Mouse (Mus musculus): ENCODE data around the gene Krt12. TPM values are rescaled to one million over a fixed set of nuclear protein-coding genes. Genes with fewer than 3 reads are reported as not detected.

The Krt12 gene
- polyA plus RNA-seq, 1 experiment from 2014 or later, result not detected

Other genes with a start within 250 kb of the Krt12 start
- 322 and 372 TPM in 2 replicates for gene Smarce1, start 191.2 kb downstream of the Krt12 start, polyA plus RNA-seq (2016; fragmentation: Nextera tagmentation; extraction: Ambion mirVana)
- gene Krt222, start 178.2 kb downstream of the Krt12 start, polyA plus RNA-seq (2016; fragmentation: Nextera tagmentation; extraction: Ambion mirVana), result 0.07 and 0.12 TPM in 2 replicates
- not detected in 2 replicates for gene Krt24, start 137.0 kb downstream of the Krt12 start, polyA plus RNA-seq (2016; fragmentation: Nextera tagmentation; extraction: Ambion mirVana)
- gene Krt25, start 99.3 kb downstream of the Krt12 start, polyA plus RNA-seq (2016; fragmentation: Nextera tagmentation; extraction: Ambion mirVana), result not detected in 2 replicates
- gene Krt26, start 84.3 kb downstream of the Krt12 start, polyA plus RNA-seq (2016; fragmentation: Nextera tagmentation; extraction: Ambion mirVana), result not detected in 2 replicates
- not detected in 2 replicates for gene Krt27, start 71.2 kb downstream of the Krt12 start, polyA plus RNA-seq (2016; fragmentation: Nextera tagmentation; extraction: Ambion mirVana)
- gene Krt28, start 47.4 kb downstream of the Krt12 start, polyA plus RNA-seq (2016; fragmentation: Nextera tagmentation; extraction: Ambion mirVana), result 0.22 and 0.36 TPM in 2 replicates
- 20.6 and 22.0 TPM in 2 replicates for gene Krt10, start 32.9 kb downstream of the Krt12 start, polyA plus RNA-seq (2016; fragmentation: Nextera tagmentation; extraction: Ambion mirVana)
- gene Krt20, start 15.9 kb upstream of the Krt12 start, polyA plus RNA-seq (2016; fragmentation: Nextera tagmentation; extraction: Ambion mirVana), result 0.35 and 0.64 TPM in 2 replicates
- 0.20 TPM in 1 of 2 replicates, not detected in the other for gene Krt23, start 70.9 kb upstream of the Krt12 start, polyA plus RNA-seq (2016; fragmentation: Nextera tagmentation; extraction: Ambion mirVana)
- gene Krt39, start 99.1 kb upstream of the Krt12 start, polyA plus RNA-seq (2016; fragmentation: Nextera tagmentation; extraction: Ambion mirVana), result not detected in 2 replicates
- gene Krt40, start 120.9 kb upstream of the Krt12 start, polyA plus RNA-seq (2016; fragmentation: Nextera tagmentation; extraction: Ambion mirVana), result not detected in 2 replicates
- not detected in 2 replicates for gene Krtap3-3, start 128.6 kb upstream of the Krt12 start, polyA plus RNA-seq (2016; fragmentation: Nextera tagmentation; extraction: Ambion mirVana)
- not detected in 2 replicates for gene Krtap3-2, start 134.6 kb upstream of the Krt12 start, polyA plus RNA-seq (2016; fragmentation: Nextera tagmentation; extraction: Ambion mirVana)
- not detected in 2 replicates for gene Gm11939, start 137.2 kb upstream of the Krt12 start, polyA plus RNA-seq (2016; fragmentation: Nextera tagmentation; extraction: Ambion mirVana)
- gene Krtap3-1, start 144.4 kb upstream of the Krt12 start, polyA plus RNA-seq (2016; fragmentation: Nextera tagmentation; extraction: Ambion mirVana), result not detected in 2 replicates
- gene Krtap1-5, start 158.8 kb upstream of the Krt12 start, polyA plus RNA-seq (2016; fragmentation: Nextera tagmentation; extraction: Ambion mirVana), result not detected in 2 replicates
- not detected in 2 replicates for gene Krtap1-4, start 161.4 kb upstream of the Krt12 start, polyA plus RNA-seq (2016; fragmentation: Nextera tagmentation; extraction: Ambion mirVana)
- not detected in 2 replicates for gene Krtap1-3, start 169.1 kb upstream of the Krt12 start, polyA plus RNA-seq (2016; fragmentation: Nextera tagmentation; extraction: Ambion mirVana)
- not detected in 2 replicates for gene Krtap9-3, start 175.8 kb upstream of the Krt12 start, polyA plus RNA-seq (2016; fragmentation: Nextera tagmentation; extraction: Ambion mirVana)
- not detected in 2 replicates for gene Gm11938, start 181.0 kb upstream of the Krt12 start, polyA plus RNA-seq (2016; fragmentation: Nextera tagmentation; extraction: Ambion mirVana)
- gene Gm11937, start 187.9 kb upstream of the Krt12 start, polyA plus RNA-seq (2016; fragmentation: Nextera tagmentation; extraction: Ambion mirVana), result not detected in 2 replicates
- gene Krtap2-4, start 192.6 kb upstream of the Krt12 start, polyA plus RNA-seq (2016; fragmentation: Nextera tagmentation; extraction: Ambion mirVana), result not detected in 2 replicates
- not detected in 2 replicates for gene Gm11562, start 198.2 kb upstream of the Krt12 start, polyA plus RNA-seq (2016; fragmentation: Nextera tagmentation; extraction: Ambion mirVana)
- gene Krtap4-1, start 206.0 kb upstream of the Krt12 start, polyA plus RNA-seq (2016; fragmentation: Nextera tagmentation; extraction: Ambion mirVana), result not detected in 2 replicates
- not detected in 2 replicates for gene Krtap4-2, start 212.8 kb upstream of the Krt12 start, polyA plus RNA-seq (2016; fragmentation: Nextera tagmentation; extraction: Ambion mirVana)
- gene Krtap4-7, start 221.8 kb upstream of the Krt12 start, polyA plus RNA-seq (2016; fragmentation: Nextera tagmentation; extraction: Ambion mirVana), result not detected in 2 replicates
- gene Gm11555, start 228.0 kb upstream of the Krt12 start, polyA plus RNA-seq (2016; fragmentation: Nextera tagmentation; extraction: Ambion mirVana), result not detected in 2 replicates
- not detected in 2 replicates for gene Gm11563, start 236.7 kb upstream of the Krt12 start, polyA plus RNA-seq (2016; fragmentation: Nextera tagmentation; extraction: Ambion mirVana)
- not detected in 2 replicates for gene Krtap4-6, start 243.7 kb upstream of the Krt12 start, polyA plus RNA-seq (2016; fragmentation: Nextera tagmentation; extraction: Ambion mirVana)